In the genomic region with DNA sequence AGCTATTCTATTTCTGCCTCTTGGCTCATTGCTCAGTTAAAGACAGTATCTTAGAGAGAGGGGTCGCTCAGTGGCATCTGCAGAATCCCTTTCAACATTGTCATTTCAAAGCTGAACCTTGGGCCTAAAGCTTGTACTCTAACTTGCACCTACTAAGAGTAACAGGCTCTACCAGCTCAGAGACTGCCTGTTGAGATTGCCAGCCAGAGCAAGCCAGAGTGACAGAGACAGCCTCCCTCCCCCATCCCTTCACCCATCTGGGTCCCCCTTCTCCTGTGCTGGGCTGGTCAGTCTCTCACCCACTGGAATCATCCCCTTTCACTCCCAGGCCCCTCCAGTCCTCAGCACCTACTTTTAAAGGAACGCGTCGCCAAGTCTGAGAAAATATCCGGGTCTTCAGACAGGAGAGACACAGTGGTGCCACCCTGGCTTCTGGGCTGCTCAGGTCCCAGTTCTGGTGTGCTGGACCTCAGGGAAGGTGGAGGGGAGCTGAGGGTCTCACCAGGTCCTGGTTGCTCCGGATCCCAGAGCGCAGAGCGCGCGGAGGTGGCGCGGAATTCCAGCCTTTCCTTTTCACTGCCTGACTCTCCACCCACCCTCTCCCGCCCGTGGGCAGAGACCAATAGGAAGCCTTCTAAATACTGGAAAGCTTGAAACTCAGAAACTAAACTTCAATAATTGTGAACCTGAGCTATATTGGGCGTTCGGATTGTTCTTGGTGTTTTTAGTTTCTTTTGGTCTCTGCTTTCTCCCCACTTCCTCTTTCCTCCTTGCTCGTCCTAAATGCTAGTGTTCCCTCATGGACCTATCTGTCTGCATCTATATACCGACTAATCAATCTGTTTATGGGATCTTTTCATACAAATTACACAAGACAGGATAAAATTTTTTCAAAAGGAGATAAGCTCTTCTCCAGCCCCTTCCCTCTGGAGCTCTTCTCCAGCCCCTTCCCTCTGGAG, we compare ENCODE assay signal across 10 mouse cellular contexts. TPM values are rescaled to one million over a fixed set of nuclear protein-coding genes. Genes with fewer than 3 reads are reported as not detected.
DNase-seq lines count a peak whose midpoint lies in the region; ATAC-seq and TF ChIP-seq lines count a peak whose summit lies in the region.
"Not testable (repeated sequence)": the region's sequence is repeated elsewhere in the genome, so short reads cannot be mapped to it uniquely, and the experiment has no call there.
"Had no signal": no experiment of that assay in that cellular context is flagged by ENCODE, and none has a peak within 500 bp of the region (broad histone marks: within the 10 kb centered on the region; RNA-seq: fewer than 3 reads in every experiment).

No protein-coding gene starts in this region.

- not testable (repeated sequence) for TF ChIP-seq CTCF in MEL (IDR thresholded peaks at IDR 0.05 in 2 of 3, conservative IDR thresholded peaks at IDR 0.05 in 1 of 3; ENCODE audit: control insufficient read depth in 1 of 3, insufficient read depth in 1 of 3, low read depth in 2 of 3, low read length in 3 of 3, poor library complexity in 1 of 3, severe bottlenecking in 1 of 3); heart, postnatal 0 days (IDR thresholded peaks at IDR 0.05; ENCODE audit: low read depth); layer of hippocampus, adult 2 months (conservative IDR thresholded peaks at IDR 0.05); lung, postnatal 0 days (IDR thresholded peaks at IDR 0.05); olfactory bulb, adult 2 months (IDR thresholded peaks at IDR 0.05; ENCODE audit: insufficient read depth, low read depth, low read length)

- H3K4me2 ChIP-seq in heart, postnatal 0 days (ENCODE audit: low read depth, low read length): peak overlapping the region; percentile 48
- peak overlapping the region; percentile 3; the same call in 1 of the 2 replicates for H3K4me2 ChIP-seq in lung, postnatal 0 days (replicated peaks; ENCODE audit: low read depth, low read length)

- peak overlapping the region; percentile 90 for H3K27ac ChIP-seq in MEL (ENCODE audit: control insufficient read depth, low read depth, low read length)
- H3K27ac ChIP-seq in heart, postnatal 0 days (ENCODE audit: low read depth): peak overlapping the region; percentile 50; the same call in 1 of the 2 replicates
- peak overlapping the region; percentile 18; the same call in 1 of the 2 replicates for H3K27ac ChIP-seq in layer of hippocampus, adult 2 months
- not testable (repeated sequence) for H3K27ac ChIP-seq in lung, postnatal 0 days (ENCODE audit: low read length); olfactory bulb, adult 2 months (ENCODE audit: insufficient read depth, low read depth, low read length)

- not testable (repeated sequence) for H3K79me2 ChIP-seq in MEL (ENCODE audit: control insufficient read depth, insufficient read depth, low read length, poor library complexity)

- not testable (repeated sequence) for H3K36me3 ChIP-seq in MEL (ENCODE audit: control insufficient read depth in 1 of 2, insufficient read depth in 2 of 2, low read length in 2 of 2); heart, postnatal 0 days (replicated peaks; ENCODE audit: control insufficient read depth, insufficient read depth, low read length); lung, postnatal 0 days (ENCODE audit: insufficient read depth, low read length)

- peak; percentile 73 for DNase-seq in 3134 (ENCODE audit: extremely low read depth, insufficient read length, low spot score)
- DNase-seq in MEL (ENCODE audit: low read depth, low spot score): peak; percentile 82
- DNase-seq in heart, postnatal 0 days (ENCODE audit: low spot score); layer of hippocampus, adult 2 months (ENCODE audit: low spot score in 2 of 2): not testable (repeated sequence)
- peak; percentile 4 for DNase-seq in lung, postnatal 0 days (ENCODE audit: low spot score)
- peak; percentile 23 for DNase-seq in thymus, postnatal 14 days

- H3K27me3 ChIP-seq in MEL (ENCODE audit: control insufficient read depth in 1 of 2, insufficient read depth in 2 of 2, low read length in 2 of 2); heart, postnatal 0 days (ENCODE audit: control insufficient read depth, insufficient read depth, low read length); lung, postnatal 0 days (replicated peaks; ENCODE audit: insufficient read depth, low read length): not testable (repeated sequence)

- WGBS in heart, postnatal 0 days: 58% methylated on average over 18 of the region's 18 CpGs
- 73% methylated on average over 18 of the region's 18 CpGs for WGBS in lung, postnatal 0 days
- WGBS in olfactory bulb, adult 2 months: 82% methylated on average over 18 of the region's 18 CpGs

- ATAC-seq in common myeloid progenitor, adult 5-6 weeks (replicated peaks; ENCODE audit: low read depth, poor library complexity, severe bottlenecking): peak; percentile 51
- ATAC-seq in heart, postnatal 0 days (ENCODE audit: insufficient read depth, low read depth); lung, postnatal 0 days: not testable (repeated sequence)

- not testable (repeated sequence) for H3K4me1 ChIP-seq in MEL (ENCODE audit: control insufficient read depth in 1 of 2, insufficient read depth in 2 of 2, low read length in 2 of 2); heart, postnatal 0 days (ENCODE audit: control insufficient read depth, insufficient read depth); lung, postnatal 0 days (ENCODE audit: insufficient read depth, low read depth, low read length); olfactory bulb, adult 2 months (ENCODE audit: control insufficient read depth, insufficient read depth, low read length)

- H3K9ac ChIP-seq in MEL (ENCODE audit: control insufficient read depth, low read depth, low read length, poor library complexity, severe bottlenecking): peak overlapping the region; percentile 86
- H3K9ac ChIP-seq in heart, postnatal 0 days (replicated peaks; ENCODE audit: low read depth, low read length); lung, postnatal 0 days (replicated peaks; ENCODE audit: low read depth): not testable (repeated sequence)

- TF ChIP-seq POLR2A in MEL (IDR thresholded peaks at IDR 0.05; ENCODE audit: control insufficient read depth in 1 of 2, insufficient read depth in 1 of 2, low read depth in 1 of 2, low read length in 2 of 2, poor library complexity in 1 of 2); olfactory bulb, adult 2 months (IDR thresholded peaks at IDR 0.05; ENCODE audit: insufficient read depth, low read depth, low read length): not testable (repeated sequence)

- not testable (repeated sequence) for H3K9me3 ChIP-seq in MEL (replicated peaks; ENCODE audit: insufficient read depth, low read length); heart, postnatal 0 days (replicated peaks; ENCODE audit: control insufficient read depth, low read length); lung, postnatal 0 days (ENCODE audit: low read length)

- TF ChIP-seq RAD21 in MEL (IDR thresholded peaks at IDR 0.05; ENCODE audit: low read depth, low read length): not testable (repeated sequence)

- peak overlapping the region; percentile 78 for H3K4me3 ChIP-seq in MEL (ENCODE audit: control insufficient read depth in 1 of 2, insufficient read depth in 1 of 2, low read depth in 2 of 2, low read length in 2 of 2)
- peak overlapping the region; percentile 22; the same call in 1 of the 2 replicates for H3K4me3 ChIP-seq in heart, postnatal 0 days (ENCODE audit: low read depth, low read length)
- peak overlapping the region; percentile 24; the same call in 1 of the 2 replicates for H3K4me3 ChIP-seq in layer of hippocampus, adult 2 months
- not testable (repeated sequence) for H3K4me3 ChIP-seq in lung, postnatal 0 days (ENCODE audit: low read depth, low read length)
- H3K4me3 ChIP-seq in olfactory bulb, adult 2 months (ENCODE audit: insufficient read depth, low read depth, low read length): peak overlapping the region; percentile 10; the same call in 1 of the 2 replicates

- 0 out of 4 replicates have a peak, but pooled peaks of 1 of the 2 experiments have one; percentile 32 for TF ChIP-seq EP300 in MEL (IDR thresholded peaks at IDR 0.05; ENCODE audit: low read depth in 1 of 2, low read length in 2 of 2)
- TF ChIP-seq EP300 in heart, postnatal 0 days (IDR thresholded peaks at IDR 0.05; ENCODE audit: low read depth); lung, postnatal 0 days (IDR thresholded peaks at IDR 0.05): not testable (repeated sequence)

RNA-seq across cellular contexts. Expression of a gene that starts 0.8 kb away (rescaled TPM):
- 9.8 and 11.9 TPM in 2 replicates for total RNA-seq in MEL (2012; rRNA removed)
- polyA plus RNA-seq in MEL (2012; ENCODE audit: insufficient read depth in 1 of 2, insufficient read length in 2 of 2, low read depth in 1 of 2, low replicate concordance in 2 of 2, missing spikeins in 1 of 2): 10 to 100 TPM; 11.6 to 47.2 TPM
- 22.1 and 24.2 TPM in 2 replicates for total RNA-seq in common myeloid progenitor, adult 5-6 weeks (2017)
- 0.61 and 2.5 TPM in 2 replicates for total RNA-seq in heart, postnatal 0 days (2014; rRNA removed; ENCODE audit: low replicate concordance)
- 0.41 and 0.51 TPM in 2 replicates for polyA plus RNA-seq in heart, postnatal 0 days (2015; fragmentation: Nextera tagmentation; extraction: Ambion mirVana)
- under 1 TPM; 0.44 to 0.69 TPM for total RNA-seq in layer of hippocampus, adult 2 months (2021)
- 0.33 and 0.54 TPM in 2 replicates for polyA plus RNA-seq in lung, postnatal 0 days (2015; fragmentation: Nextera tagmentation; extraction: Ambion mirVana)
- polyA plus RNA-seq in olfactory bulb, adult 2 months (2012; ENCODE audit: insufficient read depth, insufficient read length, low replicate concordance, missing spikeins): not detected in 2 replicates
- polyA plus RNA-seq: erythroblast, embryonic 14.5 days; neural tube, embryonic 12.5 days had no signal

RNA-seq across cellular contexts. Expression of a gene that starts 28.2 kb away (rescaled TPM):
- 2.0 and 3.5 TPM in 2 replicates for total RNA-seq in MEL (2012; rRNA removed)
- 1 to 10 TPM in 1 of 2 experiments, not detected in 1; 3.7 TPM for polyA plus RNA-seq in MEL (2012; ENCODE audit: insufficient read depth in 1 of 2, insufficient read length in 2 of 2, low read depth in 1 of 2, low replicate concordance in 2 of 2, missing spikeins in 1 of 2)
- 39.6 and 42.1 TPM in 2 replicates for total RNA-seq in common myeloid progenitor, adult 5-6 weeks (2017)
- 3.1 and 7.6 TPM in 2 replicates for total RNA-seq in heart, postnatal 0 days (2014; rRNA removed; ENCODE audit: low replicate concordance)
- 4.9 and 5.2 TPM in 2 replicates for polyA plus RNA-seq in heart, postnatal 0 days (2015; fragmentation: Nextera tagmentation; extraction: Ambion mirVana)
- total RNA-seq in layer of hippocampus, adult 2 months (2021): under 1 TPM; 0.27 to 0.49 TPM
- 2.2 and 3.1 TPM in 2 replicates for polyA plus RNA-seq in lung, postnatal 0 days (2015; fragmentation: Nextera tagmentation; extraction: Ambion mirVana)
- polyA plus RNA-seq in olfactory bulb, adult 2 months (2012; ENCODE audit: insufficient read depth, insufficient read length, low replicate concordance, missing spikeins): not detected in 2 replicates

RNA-seq across cellular contexts. Expression of a gene that starts 45.1 kb away (rescaled TPM):
- 0.10 and 0.46 TPM in 2 replicates for total RNA-seq in MEL (2012; rRNA removed)
- polyA plus RNA-seq in MEL (2012; ENCODE audit: insufficient read depth in 1 of 2, insufficient read length in 2 of 2, low read depth in 1 of 2, low replicate concordance in 2 of 2, missing spikeins in 1 of 2): under 1 TPM in 1 of 2 experiments, not detected in 1; 0.07 TPM
- total RNA-seq in common myeloid progenitor, adult 5-6 weeks (2017): 10.6 and 14.9 TPM in 2 replicates
- total RNA-seq in heart, postnatal 0 days (2014; rRNA removed; ENCODE audit: low replicate concordance): 3.7 and 5.2 TPM in 2 replicates
- polyA plus RNA-seq in heart, postnatal 0 days (2015; fragmentation: Nextera tagmentation; extraction: Ambion mirVana): 3.9 and 5.2 TPM in 2 replicates
- under 1 TPM; 0.44 to 0.56 TPM for total RNA-seq in layer of hippocampus, adult 2 months (2021)
- 19.0 and 21.5 TPM in 2 replicates for polyA plus RNA-seq in lung, postnatal 0 days (2015; fragmentation: Nextera tagmentation; extraction: Ambion mirVana)
- not detected in 2 replicates for polyA plus RNA-seq in olfactory bulb, adult 2 months (2012; ENCODE audit: insufficient read depth, insufficient read length, low replicate concordance, missing spikeins)
- polyA plus RNA-seq: erythroblast, embryonic 14.5 days had no signal
